In the genomic region with DNA sequence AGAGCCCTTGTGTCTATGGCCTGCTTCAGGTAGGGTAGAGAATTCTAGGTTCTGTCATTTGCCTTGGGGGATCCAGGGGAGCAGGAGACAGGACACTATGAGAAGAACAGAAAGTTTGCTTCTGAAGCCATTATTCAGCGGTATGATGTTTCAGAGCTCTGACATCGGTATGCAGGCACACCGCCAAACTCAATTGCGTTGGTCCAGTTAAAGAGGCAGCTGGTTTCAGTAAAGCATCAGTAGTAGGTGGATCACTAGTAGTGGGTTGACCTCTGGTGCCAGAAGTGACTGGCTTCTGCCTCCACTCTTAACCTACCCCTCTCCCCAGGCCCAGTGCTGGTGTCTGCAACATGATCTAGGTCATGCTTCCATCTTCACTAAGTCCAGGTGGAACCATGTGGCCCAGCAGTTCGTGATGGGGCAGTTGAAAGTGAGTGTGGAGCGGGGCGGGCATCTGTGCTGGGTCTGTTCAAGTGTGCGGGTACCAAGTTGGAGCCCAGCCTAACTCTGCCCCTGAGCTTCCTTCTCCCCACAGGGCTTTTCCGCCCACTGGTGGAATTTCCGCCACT, we compare ENCODE assay signal across 18 mouse cellular contexts. TPM values are rescaled to one million over a fixed set of nuclear protein-coding genes. Genes with fewer than 3 reads are reported as not detected.
A peak's percentile ranks its signal among the peaks of the same experiment; 100 is the strongest.
DNase-seq lines count a peak whose midpoint lies in the region; ATAC-seq and TF ChIP-seq lines count a peak whose summit lies in the region.
"Had no signal": no experiment of that assay in that cellular context is flagged by ENCODE, and none has a peak within 500 bp of the region (broad histone marks: within the 10 kb centered on the region; RNA-seq: fewer than 3 reads in every experiment).

No protein-coding gene starts in this region.

- WGBS in liver, adult 2 months: 59% methylated on average over 10 of the region's 10 CpGs
- WGBS in liver, postnatal 0 days (ENCODE audit: insufficient replicate concordance): 86% methylated on average over 10 of the region's 10 CpGs
- 97% methylated on average over 10 of the region's 10 CpGs for WGBS in forebrain, embryonic 14.5 days

- H3K9ac ChIP-seq in liver, adult 2 months (ENCODE audit: low read depth, low read length): no peak overlapping the region
- H3K9ac ChIP-seq in liver, postnatal 0 days (replicated peaks): no peak overlapping the region
- no peak overlapping the region for H3K9ac ChIP-seq in forebrain, embryonic 14.5 days (ENCODE audit: low read length)
- H3K9ac ChIP-seq: embryonic facial prominence, embryonic 12.5 days; heart, embryonic 13.5 days; hindbrain, embryonic 15.5 days; liver, embryonic 14.5 days had no signal

- peaks cover 26% of the 10 kb centered on the region for H3K4me1 ChIP-seq in liver, adult 2 months (ENCODE audit: control insufficient read depth, insufficient read depth, low read length)
- H3K4me1 ChIP-seq in liver, postnatal 0 days (ENCODE audit: insufficient read depth): peaks cover 14% of the 10 kb centered on the region
- no peaks in the 10 kb centered on the region for H3K4me1 ChIP-seq in forebrain, embryonic 14.5 days (ENCODE audit: control insufficient read depth, insufficient read depth, low read length)
- H3K4me1 ChIP-seq: embryonic facial prominence, embryonic 12.5 days; hindbrain, embryonic 15.5 days had no signal

- TF ChIP-seq POLR2A in liver, adult 2 months (IDR thresholded peaks at IDR 0.05; ENCODE audit: extremely low read depth, insufficient read depth, low read length): 0 out of 2 replicates have a peak, but pooled peaks have one; percentile 7

- TF ChIP-seq CTCF in liver, adult 2 months (IDR thresholded peaks at IDR 0.05; ENCODE audit: low read depth, low read length): no peak
- no peak for TF ChIP-seq CTCF in liver, postnatal 0 days (IDR thresholded peaks at IDR 0.05; ENCODE audit: low read depth)

- no peak for TF ChIP-seq EP300 in liver, postnatal 0 days (IDR thresholded peaks at IDR 0.05; ENCODE audit: low read depth)

- no peak overlapping the region for H3K27ac ChIP-seq in liver, adult 2 months (replicated peaks; ENCODE audit: insufficient read depth, low read depth, low read length)
- no peak overlapping the region for H3K27ac ChIP-seq in liver, postnatal 0 days (ENCODE audit: low read depth)
- no peak overlapping the region for H3K27ac ChIP-seq in forebrain, embryonic 14.5 days (ENCODE audit: low read depth, low read length)
- H3K27ac ChIP-seq: embryonic facial prominence, embryonic 12.5 days; heart, embryonic 13.5 days; hindbrain, embryonic 15.5 days; liver, embryonic 14.5 days had no signal

- peaks cover 4% of the 10 kb centered on the region for H3K36me3 ChIP-seq in liver, adult 2 months (ENCODE audit: control insufficient read depth, insufficient read depth, low read length)
- peaks cover 2% of the 10 kb centered on the region; the same call in 1 of the 2 replicates for H3K36me3 ChIP-seq in liver, postnatal 0 days (replicated peaks; ENCODE audit: insufficient read depth, low read length)
- no peaks in the 10 kb centered on the region for H3K36me3 ChIP-seq in forebrain, embryonic 14.5 days (ENCODE audit: control insufficient read depth, insufficient read depth, low read length)

- peak; percentile 75 for DNase-seq in adrenal gland, postnatal 14 days
- no peak for DNase-seq in adrenal gland, adult 18-20 months (ENCODE audit: low spot score in 2 of 2)
- peak; percentile 60 for DNase-seq in liver, adult 2 months (ENCODE audit: extremely low read depth, low read depth, low spot score)
- no peak for DNase-seq in liver, postnatal 0 days
- DNase-seq in NIH3T3 (ENCODE audit: low read depth): peak; percentile 74
- peak; percentile 57 for DNase-seq in lung, postnatal 14 days
- DNase-seq in left cerebral cortex, postnatal 10 days (ENCODE audit: extremely low spot score in 1 of 2, low spot score in 2 of 2): no peak
- no peak for DNase-seq in forebrain, embryonic 14.5 days (ENCODE audit: low spot score)
- DNase-seq: cerebellum, adult 18-20 months; cerebellum, postnatal 14 days; layer of hippocampus, adult 9-11 months; thymus, postnatal 14 days had no signal

- H3K9me3 ChIP-seq in liver, postnatal 0 days (ENCODE audit: low read length): no peaks in the 10 kb centered on the region
- H3K9me3 ChIP-seq in forebrain, embryonic 14.5 days (replicated peaks; ENCODE audit: control insufficient read depth, low read length): no peaks in the 10 kb centered on the region
- H3K9me3 ChIP-seq: embryonic facial prominence, embryonic 12.5 days; heart, embryonic 13.5 days; hindbrain, embryonic 15.5 days had no signal

- H3K27me3 ChIP-seq in liver, adult 2 months (ENCODE audit: control insufficient read depth, insufficient read depth, low read length): no peaks in the 10 kb centered on the region
- H3K27me3 ChIP-seq in liver, postnatal 0 days (ENCODE audit: insufficient read depth, low read length): no peaks in the 10 kb centered on the region
- no peaks in the 10 kb centered on the region for H3K27me3 ChIP-seq in forebrain, embryonic 14.5 days (replicated peaks; ENCODE audit: control insufficient read depth, insufficient read depth, low read length)
- H3K27me3 ChIP-seq: embryonic facial prominence, embryonic 12.5 days; heart, embryonic 13.5 days; hindbrain, embryonic 15.5 days had no signal

- H3K4me3 ChIP-seq in liver, adult 2 months (ENCODE audit: insufficient read depth, low read depth, low read length): no peak overlapping the region
- no peak overlapping the region for H3K4me3 ChIP-seq in liver, postnatal 0 days (ENCODE audit: low read depth, low read length)
- H3K4me3 ChIP-seq in forebrain, embryonic 14.5 days (ENCODE audit: low read depth, low read length): no peak overlapping the region
- H3K4me3 ChIP-seq: embryonic facial prominence, embryonic 12.5 days; heart, embryonic 13.5 days; hindbrain, embryonic 15.5 days had no signal

- ATAC-seq in liver, postnatal 0 days: no peak
- ATAC-seq in forebrain, embryonic 14.5 days: no peak
- ATAC-seq: intestine, embryonic 16.5 days had no signal

- intact Hi-C loops in left cerebral cortex, postnatal 10 days (cut with DNase I): no loop called here

- no peaks in the 10 kb centered on the region for H3K79me2 ChIP-seq in liver, adult 2 months (ENCODE audit: control insufficient read depth, insufficient read depth, low read length)

- no peak overlapping the region for H3K4me2 ChIP-seq in liver, postnatal 0 days (ENCODE audit: low read depth, low read length)
- H3K4me2 ChIP-seq in forebrain, embryonic 14.5 days (ENCODE audit: low read length): no peak overlapping the region
- H3K4me2 ChIP-seq: embryonic facial prominence, embryonic 12.5 days; heart, embryonic 13.5 days; hindbrain, embryonic 15.5 days; midbrain, embryonic 11.5 days had no signal

RNA-seq across cellular contexts. Expression of gene Fads3, which starts 12.4 kb away (rescaled TPM):
- 11.3 and 14.0 TPM in 2 replicates for total RNA-seq in adrenal gland, postnatal 14 days (2021)
- 10 to 100 TPM; 10.3 to 54.2 TPM for total RNA-seq in adrenal gland, adult 18-20 months (2021)
- 1.4 and 2.8 TPM in 2 replicates for total RNA-seq in liver, adult 2 months (2014; rRNA removed)
- polyA plus RNA-seq in liver, adult 2 months (2012; rRNA removed): 4.8 TPM in 2 replicates
- 1.7 and 2.0 TPM in 2 replicates for polyA plus RNA-seq in liver, postnatal 0 days (2015; fragmentation: Nextera tagmentation; extraction: Ambion mirVana)
- total RNA-seq in left cerebral cortex, postnatal 10 days (2021): 10 to 100 TPM; 49.0 to 49.5 TPM
- 9.6 and 12.5 TPM in 2 replicates for polyA plus RNA-seq in forebrain, embryonic 14.5 days (2014; fragmentation: Nextera tagmentation; extraction: Ambion mirVana)

RNA-seq across cellular contexts. Expression of gene Fads2, which starts 47.8 kb away (rescaled TPM):
- 806 and 858 TPM in 2 replicates for total RNA-seq in adrenal gland, postnatal 14 days (2021)
- total RNA-seq in adrenal gland, adult 18-20 months (2021): 1,000 to 10,000 TPM; 1,303 to 1,859 TPM
- total RNA-seq in liver, adult 2 months (2014; rRNA removed): 284 and 293 TPM in 2 replicates
- 586 and 618 TPM in 2 replicates for polyA plus RNA-seq in liver, adult 2 months (2012; rRNA removed)
- polyA plus RNA-seq in liver, postnatal 0 days (2015; fragmentation: Nextera tagmentation; extraction: Ambion mirVana): 203 and 216 TPM in 2 replicates
- 100 to 1,000 TPM; 217 to 220 TPM for total RNA-seq in left cerebral cortex, postnatal 10 days (2021)
- polyA plus RNA-seq in forebrain, embryonic 14.5 days (2014; fragmentation: Nextera tagmentation; extraction: Ambion mirVana): 71.1 and 71.5 TPM in 2 replicates

RNA-seq across cellular contexts. Expression of gene Rab3il1, which starts 52.3 kb away (rescaled TPM):
- 9.7 and 10.1 TPM in 2 replicates for total RNA-seq in adrenal gland, postnatal 14 days (2021)
- 1 to 10 TPM; 3.6 to 5.9 TPM for total RNA-seq in adrenal gland, adult 18-20 months (2021)
- total RNA-seq in liver, adult 2 months (2014; rRNA removed): 3.1 and 4.0 TPM in 2 replicates
- 3.1 and 3.8 TPM in 2 replicates for polyA plus RNA-seq in liver, adult 2 months (2012; rRNA removed)
- 74.9 and 80.9 TPM in 2 replicates for polyA plus RNA-seq in liver, postnatal 0 days (2015; fragmentation: Nextera tagmentation; extraction: Ambion mirVana)
- total RNA-seq in left cerebral cortex, postnatal 10 days (2021): 10 to 100 TPM in 1 of 2 experiments, 1 to 10 TPM in 1; 9.7 to 10.9 TPM
- polyA plus RNA-seq in forebrain, embryonic 14.5 days (2014; fragmentation: Nextera tagmentation; extraction: Ambion mirVana): 20.6 and 21.5 TPM in 2 replicates

RNA-seq across cellular contexts. Expression of gene Best1, which starts 52.3 kb away (rescaled TPM):
- total RNA-seq in adrenal gland, postnatal 14 days (2021): 0.19 TPM in 1 of 2 replicates, not detected in the other
- under 1 TPM; 0.22 to 0.30 TPM for total RNA-seq in adrenal gland, adult 18-20 months (2021)
- not detected in 2 replicates for total RNA-seq in liver, adult 2 months (2014; rRNA removed)
- 0.05 TPM in 1 of 2 replicates, not detected in the other for polyA plus RNA-seq in liver, adult 2 months (2012; rRNA removed)
- 0.08 and 0.13 TPM in 2 replicates for polyA plus RNA-seq in liver, postnatal 0 days (2015; fragmentation: Nextera tagmentation; extraction: Ambion mirVana)
- 1 to 10 TPM; 1.2 to 1.8 TPM for total RNA-seq in left cerebral cortex, postnatal 10 days (2021)
- 1.1 and 1.4 TPM in 2 replicates for polyA plus RNA-seq in forebrain, embryonic 14.5 days (2014; fragmentation: Nextera tagmentation; extraction: Ambion mirVana)

Comparison
In these comparisons a context has a peak if more than half of its experiments do, and no peak if none do; other contexts are left out.
1. DNase-seq: peak in adrenal gland, postnatal 14 days (single experiment), liver, adult 2 months (single experiment), NIH3T3 (single experiment) and lung, postnatal 14 days (single experiment); none in adrenal gland, adult 18-20 months (0 of 2), liver, postnatal 0 days (single experiment), left cerebral cortex, postnatal 10 days (0 of 2) and forebrain, embryonic 14.5 days (single experiment).